Mouse (Mus musculus): Measurements from ENCODE around the gene Borcs5. TPM values are rescaled to one million over a fixed set of nuclear protein-coding genes. Genes with fewer than 3 reads are reported as not detected.

Borcs5 gene
- total and polyA plus RNA-seq, 3 experiments = 10.2 to 16.4 (median 10.4) TPM

DNA sequence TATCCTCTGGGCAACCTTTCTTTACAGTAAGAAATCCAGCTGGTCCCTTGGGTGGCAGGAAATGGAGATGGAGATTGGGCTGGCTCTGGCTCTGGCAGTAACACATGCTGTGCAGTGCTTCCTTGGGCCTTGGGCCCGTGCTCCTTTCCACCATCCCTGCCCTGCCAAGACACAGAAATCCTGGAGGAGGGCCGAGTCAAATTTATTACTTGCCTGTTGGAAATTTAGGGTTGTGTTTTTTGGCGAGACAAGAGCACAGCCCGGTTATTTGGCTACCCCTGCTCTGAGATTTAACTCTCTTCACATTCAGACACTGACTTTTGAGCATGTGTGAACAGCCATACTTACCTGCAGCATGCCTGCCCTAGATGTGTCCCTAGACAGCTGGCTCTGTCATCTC lies 56.8 kb downstream of the Borcs5 start:
- no peak overlapping the region for H3K4me2 ChIP-seq (ENCODE audit: insufficient read depth, low read depth, poor library complexity, severe bottlenecking)

DNA sequence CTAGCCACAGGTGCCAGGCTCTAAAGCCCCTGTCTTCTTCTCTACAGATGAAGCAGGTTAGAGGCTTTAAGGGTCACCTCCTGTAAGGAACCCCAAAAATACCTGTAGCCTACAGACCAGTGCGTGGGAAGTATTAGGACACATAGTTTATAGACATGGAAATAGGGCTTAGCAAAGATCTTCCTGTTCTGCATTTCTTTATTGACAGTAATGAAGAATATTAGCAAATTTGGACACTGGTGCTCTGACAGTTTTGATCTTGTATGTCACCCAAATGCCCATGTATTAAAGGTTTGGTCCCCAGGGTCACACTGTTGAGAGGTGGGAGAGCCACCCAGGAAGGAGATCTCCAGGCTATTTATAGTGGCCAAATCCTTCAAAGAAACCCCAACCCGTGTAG lies 57.2 kb downstream of the Borcs5 start:
- in situ Hi-C loops (cut with MboI; ENCODE audit: low pct_ligation_motif_present, low pct_unique_long_range_greater_than_20kb, low sequenced_read_pairs) = no loop called here
- Histone ChIP-seq H3K9me3 (replicated peaks; ENCODE audit: low read length) (no peaks in the 10 kb centered on the region), H3K4me2 (ENCODE audit: insufficient read depth, low read depth, poor library complexity, severe bottlenecking) (no peak overlapping the region), H3K79me2 (replicated peaks; ENCODE audit: control insufficient read depth, extremely low read depth, insufficient read depth, poor library complexity, severe bottlenecking) (no peaks in the 10 kb centered on the region), H3K4me1 (ENCODE audit: control insufficient read depth in 1 of 2, insufficient read depth in 2 of 2) (peaks cover 0 to 7% of the 10 kb centered on the region in 2 experiments; a peak in 2 of 4 replicates), H3K4me3 (replicated peaks in 1 of 3; ENCODE audit: low read depth in 2 of 3, low read length in 2 of 3, poor library complexity in 1 of 3) (no peak overlapping the region), H3K36me3 (replicated peaks in 1 of 2; ENCODE audit: control insufficient read depth in 1 of 2, insufficient read depth in 1 of 2, low read length in 1 of 2) (peaks cover 0 to 12% of the 10 kb centered on the region in 2 experiments), H3K27ac (ENCODE audit: insufficient read depth, low read depth) (no peak overlapping the region), H3K27me3 (replicated peaks) (no peaks in the 10 kb centered on the region), H3K9ac (ENCODE audit: insufficient read depth, low read depth) (no peak overlapping the region)
- no peak for TF ChIP-seq CTCF (conservative IDR thresholded peaks at IDR 0.05 in 1 of 2, IDR thresholded peaks at IDR 0.05 in 1 of 2; ENCODE audit: low read depth in 2 of 2, low read length in 2 of 2)
- no peak for TF ChIP-seq ETS1 (conservative IDR thresholded peaks at IDR 0.05; ENCODE audit: low read depth, low read length)
- TF ChIP-seq MEF2A (IDR thresholded peaks at IDR 0.05; ENCODE audit: borderline replicate concordance, low read depth, low read length) = no peak
- no peak for TF ChIP-seq TCF12 (IDR thresholded peaks at IDR 0.05; ENCODE audit: low read depth, low read length)
- TF ChIP-seq CHD2 (IDR thresholded peaks at IDR 0.05; ENCODE audit: low read length) = no peak
- TF ChIP-seq POLR2AphosphoS2 (IDR thresholded peaks at IDR 0.05; ENCODE audit: low read depth, low read length) = no peak
- no peak for TF ChIP-seq MAZ (IDR thresholded peaks at IDR 0.05; ENCODE audit: low read depth, low read length)
- TF ChIP-seq EP300 (IDR thresholded peaks at IDR 0.05; ENCODE audit: low read length) = no peak
- DNase-seq (ENCODE audit: extremely low read depth) = no peak
- dilution Hi-C loops (cut with MboI; ENCODE audit: extremely low pct_ligation_motif_present, extremely low pct_unique_long_range_greater_than_20kb, low sequenced_read_pairs) = no loop called here

More for the DNA sequence above, 56.8 kb downstream of the Borcs5 start:
- H3K4me1 ChIP-seq (ENCODE audit: control insufficient read depth in 1 of 2, insufficient read depth in 2 of 2) = peaks cover 0 to 5% of the 10 kb centered on the region in 2 experiments; a peak in 2 of 4 replicates
- H3K4me3 ChIP-seq (replicated peaks in 1 of 3; ENCODE audit: low read depth in 2 of 3, low read length in 2 of 3, poor library complexity in 1 of 3) = no peak overlapping the region
- no peaks in the 10 kb centered on the region for H3K79me2 ChIP-seq (replicated peaks; ENCODE audit: control insufficient read depth, extremely low read depth, insufficient read depth, poor library complexity, severe bottlenecking)
- H3K27ac ChIP-seq (ENCODE audit: insufficient read depth, low read depth) = no peak overlapping the region
- in situ Hi-C loops (cut with MboI; ENCODE audit: low pct_ligation_motif_present, low pct_unique_long_range_greater_than_20kb, low sequenced_read_pairs) = no loop called here
- no peak overlapping the region for H3K9ac ChIP-seq (ENCODE audit: insufficient read depth, low read depth)
- H3K36me3 ChIP-seq (replicated peaks in 1 of 2; ENCODE audit: control insufficient read depth in 1 of 2, insufficient read depth in 1 of 2, low read length in 1 of 2) = peaks cover 0 to 12% of the 10 kb centered on the region in 2 experiments
- no peaks in the 10 kb centered on the region for H3K27me3 ChIP-seq (replicated peaks)
- H3K9me3 ChIP-seq (replicated peaks; ENCODE audit: low read length) = no peaks in the 10 kb centered on the region
- no peak for DNase-seq (ENCODE audit: extremely low read depth)
- dilution Hi-C loops (cut with MboI; ENCODE audit: extremely low pct_ligation_motif_present, extremely low pct_unique_long_range_greater_than_20kb, low sequenced_read_pairs) = no loop called here
- no peak for TF ChIP-seq MAZ (IDR thresholded peaks at IDR 0.05; ENCODE audit: low read depth, low read length)
- TF ChIP-seq RAD21 (IDR thresholded peaks at IDR 0.05; ENCODE audit: low read depth, low read length) = no peak
- no peak for TF ChIP-seq ETS1 (conservative IDR thresholded peaks at IDR 0.05; ENCODE audit: low read depth, low read length)
- TF ChIP-seq MEF2A (IDR thresholded peaks at IDR 0.05; ENCODE audit: borderline replicate concordance, low read depth, low read length) = no peak

DNA sequence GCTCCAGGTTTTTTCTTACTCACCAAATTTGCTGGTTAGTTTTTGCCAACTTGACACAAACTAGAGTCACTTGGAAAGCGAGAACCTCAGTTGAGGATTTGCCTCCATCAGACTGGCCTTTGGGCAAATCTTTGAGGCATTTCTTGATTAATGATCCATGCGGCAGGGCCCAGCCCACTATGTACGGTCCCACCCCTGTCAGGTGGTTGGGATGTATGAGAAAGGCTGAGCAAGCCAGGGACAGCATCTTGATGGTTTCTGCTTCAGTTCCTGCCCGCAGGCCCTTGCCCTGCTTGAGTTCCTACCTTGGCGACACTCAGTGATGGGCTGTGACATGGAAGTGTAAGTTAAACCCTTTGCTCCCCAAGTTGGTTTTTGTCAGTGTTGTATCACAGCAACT lies 58.9 kb downstream of the Borcs5 start:
- no peak for TF ChIP-seq UBTF (IDR thresholded peaks at IDR 0.05; ENCODE audit: low read depth, low read length)
- no peak for TF ChIP-seq MAFK (IDR thresholded peaks at IDR 0.05; ENCODE audit: insufficient replicate concordance, low read length)
- TF ChIP-seq PAX5 (IDR thresholded peaks at IDR 0.05; ENCODE audit: low read length) = no peak
- TF ChIP-seq TCF12 (IDR thresholded peaks at IDR 0.05; ENCODE audit: low read depth, low read length) = no peak
- TF ChIP-seq ZMIZ1 (IDR thresholded peaks at IDR 0.05; ENCODE audit: low read depth, low read length) = no peak
- no peak for TF ChIP-seq ELF1 (IDR thresholded peaks at IDR 0.05; ENCODE audit: low read depth, low read length)
- no peak for TF ChIP-seq HCFC1 (IDR thresholded peaks at IDR 0.05; ENCODE audit: low read depth, low read length)
- TF ChIP-seq GABPA (IDR thresholded peaks at IDR 0.05; ENCODE audit: insufficient replicate concordance, low read depth, low read length) = no peak
- no peak for TF ChIP-seq USF1 (IDR thresholded peaks at IDR 0.05; ENCODE audit: low read depth, low read length)
- TF ChIP-seq ZKSCAN1 (IDR thresholded peaks at IDR 0.05; ENCODE audit: borderline replicate concordance, low read depth, low read length) = no peak
- TF ChIP-seq NRF1 (IDR thresholded peaks at IDR 0.05; ENCODE audit: low read depth, low read length) = no peak
- TF ChIP-seq IRF4 (IDR thresholded peaks at IDR 0.05; ENCODE audit: low read depth, low read length) = no peak
- no peak for TF ChIP-seq RAD21 (IDR thresholded peaks at IDR 0.05; ENCODE audit: low read depth, low read length)
- TF ChIP-seq ETS1 (conservative IDR thresholded peaks at IDR 0.05; ENCODE audit: low read depth, low read length) = no peak
- no peak for TF ChIP-seq KAT2A (IDR thresholded peaks at IDR 0.05; ENCODE audit: insufficient replicate concordance, low read length)
- TF ChIP-seq MXI1 (IDR thresholded peaks at IDR 0.05; ENCODE audit: low read depth, low read length) = no peak
- TF ChIP-seq CTCF (conservative IDR thresholded peaks at IDR 0.05 in 1 of 2, IDR thresholded peaks at IDR 0.05 in 1 of 2; ENCODE audit: low read depth in 2 of 2, low read length in 2 of 2) = no peak
- TF ChIP-seq MYC (IDR thresholded peaks at IDR 0.05; ENCODE audit: low read depth, low read length) = no peak
- TF ChIP-seq MAX (IDR thresholded peaks at IDR 0.05; ENCODE audit: low read length) = no peak
- TF ChIP-seq SMC3 (IDR thresholded peaks at IDR 0.05; ENCODE audit: low read depth, low read length) = no peak
- Histone ChIP-seq H3K27me3 (replicated peaks) (no peaks in the 10 kb centered on the region), H3K4me2 (ENCODE audit: insufficient read depth, low read depth, poor library complexity, severe bottlenecking) (no peak overlapping the region), H3K9me3 (replicated peaks; ENCODE audit: low read length) (no peaks in the 10 kb centered on the region), H3K4me1 (ENCODE audit: control insufficient read depth in 1 of 2, insufficient read depth in 2 of 2) (peaks cover 0 to 7% of the 10 kb centered on the region in 2 experiments; a peak in 2 of 4 replicates), H3K27ac (ENCODE audit: insufficient read depth, low read depth) (no peak overlapping the region), H3K4me3 (replicated peaks in 1 of 3; ENCODE audit: low read depth in 2 of 3, low read length in 2 of 3, poor library complexity in 1 of 3) (no peak overlapping the region), H3K36me3 (replicated peaks in 1 of 2; ENCODE audit: control insufficient read depth in 1 of 2, insufficient read depth in 1 of 2, low read length in 1 of 2) (peaks cover 0 to 12% of the 10 kb centered on the region in 2 experiments), H3K9ac (ENCODE audit: insufficient read depth, low read depth) (no peak overlapping the region), H3K79me2 (replicated peaks; ENCODE audit: control insufficient read depth, extremely low read depth, insufficient read depth, poor library complexity, severe bottlenecking) (no peaks in the 10 kb centered on the region)
- in situ Hi-C loops (cut with MboI; ENCODE audit: low pct_ligation_motif_present, low pct_unique_long_range_greater_than_20kb, low sequenced_read_pairs) = no loop called here
- dilution Hi-C loops (cut with MboI; ENCODE audit: extremely low pct_ligation_motif_present, extremely low pct_unique_long_range_greater_than_20kb, low sequenced_read_pairs) = no loop called here
- no peak for DNase-seq (ENCODE audit: extremely low read depth)
